Mouse (Mus musculus) liver, embryonic 12.5 days (tissue): ENCODE data around the gene Ddr1. TPM values are rescaled to one million over a fixed set of nuclear protein-coding genes. Genes with fewer than 3 reads are reported as not detected.

Source experiments
- ATAC-seq: fragments of 200-750 bp; cut with Nextera tagmentation; 2 replicates; pipeline ENCODE4 v1.8.0; 2017; ENCODE audit warnings: moderate number of reproducible peaks, mild to moderate bottlenecking, moderate library complexity
- H3K27ac ChIP-seq: fragments of 300-500 bp; sonication (generic); 2 replicates; pipeline ENCODE4 v1.5.1; 2016; ENCODE audit warnings: mild to moderate bottlenecking
- H3K27me3 ChIP-seq: fragments of 300-500 bp; sonication (generic); replicated peaks from 2 replicates; pipeline ENCODE4 v1.6.1; 2016; ENCODE audit warnings: mild to moderate bottlenecking, moderate library complexity
- H3K36me3 ChIP-seq: fragments of 300-500 bp; sonication (generic); 2 replicates; pipeline ENCODE4 v1.6.1; 2016; ENCODE audit warnings: mild to moderate bottlenecking, moderate library complexity
- H3K4me1 ChIP-seq: fragments of 300-500 bp; sonication (generic); 2 replicates; pipeline ENCODE4 v1.6.1; 2016
- H3K4me2 ChIP-seq: fragments of 300-500 bp; sonication (generic); 2 replicates; pipeline ENCODE4 v1.6.1; 2016; ENCODE audit warnings: mild to moderate bottlenecking, moderate library complexity
- H3K4me3 ChIP-seq: fragments of 300-500 bp; sonication (generic); 2 replicates; pipeline ENCODE4 v1.5.1; 2016; ENCODE audit warnings: mild to moderate bottlenecking, moderate library complexity
- H3K9ac ChIP-seq: fragments of 300-500 bp; sonication (generic); 2 replicates; pipeline ENCODE4 v1.6.1; 2016; ENCODE audit warnings: mild to moderate bottlenecking, moderate library complexity
- H3K9me3 ChIP-seq: fragments of 300-500 bp; sonication (generic); replicated peaks from 2 replicates; pipeline ENCODE4 v1.6.1; 2016; ENCODE audit warnings: mild to moderate bottlenecking, moderate library complexity
- WGBS: fragments of 180-500 bp; shearing (Covaris S2); methylation state at CpG from one replicate; pipeline ENCODE4 v1.1.7; 2016; ENCODE audit not compliant: insufficient replicate concordance; 5-methylcytosine and 5-hydroxymethylcytosine counted together
- polyA plus RNA-seq: library from polyadenylated mRNA; unstranded; fragments of >200 nt; fragmentation: Nextera tagmentation; extraction: Ambion mirVana; gene quantifications from 2 replicates; pipeline ENCODE4 v1.2.1, GENCODE M21; 2016

Gene Ddr1
- polyA plus RNA-seq, 1 experiment from 2014 or later: 6.1 TPM

DNA sequence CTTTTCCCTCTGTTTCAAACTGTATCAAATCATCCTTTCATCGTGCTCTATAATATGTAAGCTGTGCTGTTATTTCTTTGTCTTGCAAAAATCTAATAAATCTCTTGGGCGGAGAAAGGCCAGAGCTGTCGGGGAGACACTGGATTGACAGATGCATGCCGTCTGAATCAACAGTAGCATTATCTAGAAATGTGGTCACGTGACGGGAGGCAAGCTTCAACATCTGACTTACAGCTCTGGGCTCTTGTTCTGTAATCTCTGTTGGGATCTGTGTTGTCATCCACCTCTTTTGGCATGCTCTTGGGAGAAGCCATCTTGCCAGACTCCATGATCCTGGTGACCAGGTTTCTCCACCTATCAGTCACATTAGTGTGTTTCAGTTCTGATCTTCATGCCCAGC is 12.7 kb upstream of the Ddr1 start:
- no peak overlapping the region for H3K9ac ChIP-seq
- no peak overlapping the region for H3K27ac ChIP-seq
- WGBS: 59% methylated on average over 6 of the region's 6 CpGs
- ATAC-seq: no peak
- no peaks in the 10 kb centered on the region for H3K9me3 ChIP-seq
- peaks cover 31% of the 10 kb centered on the region for H3K27me3 ChIP-seq
- no peak overlapping the region for H3K4me3 ChIP-seq
- H3K4me2 ChIP-seq: no peak overlapping the region
- H3K36me3 ChIP-seq: no peaks in the 10 kb centered on the region
- H3K4me1 ChIP-seq: no peaks in the 10 kb centered on the region

DNA sequence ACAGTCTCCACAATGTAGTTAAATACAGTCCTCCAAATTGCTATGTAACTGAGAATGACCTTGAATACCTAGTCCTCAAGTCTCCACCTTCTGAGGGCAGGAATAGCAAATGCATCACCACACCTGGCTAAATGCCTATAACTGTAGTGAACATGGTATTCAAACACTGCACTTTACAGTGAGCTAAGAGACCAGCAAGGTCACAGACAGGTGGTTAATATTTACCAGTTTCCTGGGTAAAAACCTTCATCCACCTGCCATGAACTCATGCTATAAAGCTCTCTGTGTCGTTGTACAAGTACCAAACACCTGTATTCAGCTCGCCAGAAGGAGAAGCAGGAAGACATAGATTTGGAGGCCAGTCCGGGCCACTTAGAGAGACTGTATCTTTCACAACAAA is 11.7 kb upstream of the Ddr1 start:
- H3K4me3 ChIP-seq: no peak overlapping the region
- H3K27ac ChIP-seq: no peak overlapping the region
- H3K36me3 ChIP-seq: no peaks in the 10 kb centered on the region
- ATAC-seq: no peak
- no peaks in the 10 kb centered on the region for H3K4me1 ChIP-seq
- 54% methylated on average over 3 of the region's 3 CpGs for WGBS
- H3K9ac ChIP-seq: no peak overlapping the region
- peaks cover 21% of the 10 kb centered on the region for H3K27me3 ChIP-seq
- H3K9me3 ChIP-seq: no peaks in the 10 kb centered on the region
- H3K4me2 ChIP-seq: no peak overlapping the region

DNA sequence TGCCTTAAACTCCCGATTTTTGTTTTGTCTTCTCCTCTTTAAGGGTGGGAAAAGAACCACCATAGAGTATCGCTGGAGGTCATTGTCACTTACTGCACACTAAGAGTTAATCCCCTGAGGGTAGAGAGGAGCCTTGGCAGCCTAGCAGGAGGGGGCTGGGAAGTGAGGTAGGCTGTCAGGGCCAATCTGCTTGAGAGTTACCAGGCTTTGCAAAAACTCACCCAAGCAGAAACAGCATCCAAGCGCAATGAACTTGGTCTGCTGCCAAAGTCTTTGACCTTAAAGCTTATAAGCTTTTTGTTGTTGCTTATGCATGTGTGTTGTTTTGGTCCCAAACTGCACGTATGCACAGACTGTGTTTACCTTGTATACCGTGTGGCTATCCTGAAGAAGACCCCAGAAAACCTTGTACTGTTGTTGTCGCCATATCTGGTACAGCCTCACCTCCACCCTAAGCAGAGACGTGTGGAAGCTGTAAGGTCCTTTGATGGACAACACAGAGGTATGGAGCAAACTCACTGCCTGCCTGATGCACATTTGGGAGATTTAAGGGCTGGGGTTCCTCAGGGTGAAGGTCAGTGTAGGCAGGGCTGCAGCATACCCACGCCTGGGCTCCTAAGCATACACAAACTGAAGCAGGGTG is 6.4 kb upstream of the Ddr1 start:
- Histone ChIP-seq H3K4me1 (no peaks in the 10 kb centered on the region), H3K4me2 (no peak overlapping the region), H3K27ac (no peak overlapping the region), H3K9me3 (no peaks in the 10 kb centered on the region), H3K36me3 (no peaks in the 10 kb centered on the region), H3K4me3 (no peak overlapping the region), H3K9ac (no peak overlapping the region), H3K27me3 (peaks cover 6% of the 10 kb centered on the region)
- 36% methylated on average over 8 of the region's 8 CpGs for WGBS
- ATAC-seq: no peak

DNA sequence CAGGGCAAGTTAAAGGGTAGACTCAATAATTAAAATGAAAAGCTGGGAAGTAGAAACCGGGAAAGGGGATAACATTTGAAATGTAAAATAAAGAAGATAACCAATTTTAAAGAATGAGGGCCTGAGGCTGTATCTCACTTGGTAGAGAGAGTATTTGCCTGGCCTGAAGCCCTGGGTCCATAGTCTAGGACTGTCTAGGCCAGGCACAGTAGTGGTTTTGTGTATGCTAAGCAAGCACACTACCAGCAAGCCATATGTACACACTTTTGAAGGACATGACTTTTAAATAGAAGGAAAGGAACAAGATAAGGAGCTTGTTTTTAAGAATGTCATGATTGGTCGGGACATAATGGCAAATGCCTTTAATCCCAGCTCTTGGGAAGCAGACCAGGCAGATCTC is 4.2 kb upstream of the Ddr1 start:
- Histone ChIP-seq H3K4me3 (no peak overlapping the region), H3K4me2 (no peak overlapping the region), H3K9me3 (no peaks in the 10 kb centered on the region), H3K9ac (no peak overlapping the region), H3K36me3 (no peaks in the 10 kb centered on the region), H3K27ac (no peak overlapping the region), H3K27me3 (peaks cover 28% of the 10 kb centered on the region), H3K4me1 (peaks cover 6% of the 10 kb centered on the region; the same call in 1 of the 2 replicates)
- no peak for ATAC-seq
- 48% methylated on average over 2 of the region's 2 CpGs for WGBS

DNA sequence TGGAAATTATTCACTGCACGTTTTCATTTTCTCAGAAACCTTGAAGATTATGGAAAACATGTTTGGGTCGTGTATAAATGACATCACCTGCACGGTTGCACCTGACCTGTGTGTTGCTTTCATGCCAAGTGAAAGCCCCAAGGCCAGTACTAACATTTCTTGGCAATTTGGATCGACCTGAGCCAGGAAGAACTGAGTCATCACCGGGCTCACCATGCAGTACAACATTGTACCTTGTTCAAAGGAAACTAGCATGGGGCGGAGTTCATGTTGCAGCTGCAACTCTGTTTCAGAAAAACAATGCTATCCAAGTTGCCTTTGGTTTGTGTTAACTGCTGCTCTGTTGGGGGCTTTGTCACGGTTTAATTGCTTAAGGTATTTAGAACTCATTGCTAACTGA is 3.5 kb upstream of the Ddr1 start:
- Histone ChIP-seq H3K27me3 (peaks cover 35% of the 10 kb centered on the region), H3K4me2 (no peak overlapping the region), H3K4me3 (no peak overlapping the region), H3K27ac (no peak overlapping the region), H3K9ac (no peak overlapping the region), H3K9me3 (no peaks in the 10 kb centered on the region), H3K36me3 (no peaks in the 10 kb centered on the region), H3K4me1 (peaks cover 6% of the 10 kb centered on the region; the same call in 1 of the 2 replicates)
- WGBS: 52% methylated on average over 7 of the region's 7 CpGs
- no peak for ATAC-seq

DNA sequence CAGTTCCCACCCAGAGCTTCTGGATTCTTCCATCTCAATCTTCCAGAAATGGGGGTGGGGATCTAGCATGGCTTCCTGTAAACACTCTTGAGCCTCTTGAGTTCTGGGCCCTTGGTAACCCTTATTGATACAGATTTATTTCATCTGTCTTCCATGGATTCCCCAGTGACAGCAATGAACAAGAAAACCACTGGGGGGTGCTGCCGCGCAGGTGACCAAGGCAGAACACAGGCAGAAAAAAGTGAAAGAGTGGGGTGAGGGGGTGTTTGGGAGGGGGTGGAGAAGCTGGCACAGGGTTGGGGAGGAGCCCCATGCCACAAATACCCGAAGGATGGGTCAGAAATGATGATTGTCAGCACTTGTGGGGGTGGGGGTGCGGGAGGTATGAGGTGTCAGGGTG is 1.4 kb upstream of the Ddr1 start:
- H3K9ac ChIP-seq: no peak overlapping the region
- 15% methylated on average over 4 of the region's 4 CpGs for WGBS
- no peak overlapping the region for H3K27ac ChIP-seq
- no peaks in the 10 kb centered on the region for H3K36me3 ChIP-seq
- H3K4me2 ChIP-seq: no peak overlapping the region
- peaks cover 7% of the 10 kb centered on the region for H3K4me1 ChIP-seq
- H3K4me3 ChIP-seq: no peak overlapping the region
- no peaks in the 10 kb centered on the region for H3K9me3 ChIP-seq
- no peak for ATAC-seq
- H3K27me3 ChIP-seq: peaks cover 56% of the 10 kb centered on the region

DNA sequence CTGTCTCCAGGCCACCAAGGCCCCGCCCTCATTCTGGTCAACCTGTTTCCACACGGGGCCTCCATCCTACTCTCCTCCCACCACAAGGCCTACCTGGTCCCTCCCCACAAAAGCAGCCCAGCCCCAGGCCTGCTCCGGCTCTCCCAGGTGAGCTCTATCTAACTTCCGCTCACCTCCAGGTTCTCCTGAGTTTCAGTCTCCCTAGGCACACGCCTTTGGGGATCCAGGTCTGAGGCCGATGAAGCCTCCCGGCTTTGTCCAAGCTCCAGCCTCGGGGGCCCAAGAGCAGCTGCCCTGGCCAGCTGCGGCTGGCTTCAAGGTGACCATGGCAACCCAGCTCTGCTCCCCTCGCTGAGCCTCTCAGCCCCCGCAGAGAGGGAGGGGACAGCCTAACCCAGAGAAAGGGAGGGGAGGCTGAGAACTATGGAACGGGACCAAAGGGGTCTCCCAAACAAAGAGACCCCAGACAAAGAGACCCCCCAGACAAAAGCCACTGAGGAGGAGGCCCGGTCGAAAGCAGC is 610 bp downstream of the Ddr1 start:
- no peak for ATAC-seq
- peaks cover 19% of the 10 kb centered on the region for H3K4me1 ChIP-seq
- H3K27me3 ChIP-seq: peaks cover 76% of the 10 kb centered on the region
- H3K9me3 ChIP-seq: no peaks in the 10 kb centered on the region
- H3K36me3 ChIP-seq: no peaks in the 10 kb centered on the region
- WGBS: 7% methylated on average over 14 of the region's 14 CpGs
- no peak overlapping the region for H3K27ac ChIP-seq
- peak overlapping the region; percentile 32 for H3K4me2 ChIP-seq
- no peak overlapping the region for H3K9ac ChIP-seq
- no peak overlapping the region for H3K4me3 ChIP-seq

DNA sequence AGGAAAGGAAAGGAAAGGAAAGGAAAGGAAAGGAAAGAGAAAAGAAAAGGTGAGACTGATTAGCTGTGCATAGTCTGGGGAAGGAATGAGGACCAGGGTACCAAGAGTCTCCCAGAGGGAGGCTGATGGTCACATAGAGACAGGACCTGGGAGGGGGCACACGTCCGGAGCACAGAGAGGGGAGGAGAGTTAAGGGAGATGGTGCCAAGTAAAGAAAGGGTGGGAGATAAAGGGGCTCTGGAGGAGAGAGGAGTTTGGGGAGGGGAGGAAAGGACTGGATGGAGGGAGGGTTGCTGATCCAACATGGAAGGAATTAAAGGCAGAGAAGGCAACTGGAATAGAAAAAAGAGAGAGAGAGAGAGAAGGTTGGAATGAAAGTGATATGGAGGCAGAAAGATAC is 1.4 kb downstream of the Ddr1 start:
- Histone ChIP-seq H3K9ac (no peak overlapping the region), H3K4me3 (no peak overlapping the region), H3K4me2 (no peak overlapping the region), H3K27ac (no peak overlapping the region), H3K9me3 (no peaks in the 10 kb centered on the region), H3K36me3 (no peaks in the 10 kb centered on the region), H3K27me3 (peaks cover 84% of the 10 kb centered on the region), H3K4me1 (peaks cover 19% of the 10 kb centered on the region)
- WGBS: 12% methylated on average over 2 of the region's 2 CpGs
- ATAC-seq: no peak

DNA sequence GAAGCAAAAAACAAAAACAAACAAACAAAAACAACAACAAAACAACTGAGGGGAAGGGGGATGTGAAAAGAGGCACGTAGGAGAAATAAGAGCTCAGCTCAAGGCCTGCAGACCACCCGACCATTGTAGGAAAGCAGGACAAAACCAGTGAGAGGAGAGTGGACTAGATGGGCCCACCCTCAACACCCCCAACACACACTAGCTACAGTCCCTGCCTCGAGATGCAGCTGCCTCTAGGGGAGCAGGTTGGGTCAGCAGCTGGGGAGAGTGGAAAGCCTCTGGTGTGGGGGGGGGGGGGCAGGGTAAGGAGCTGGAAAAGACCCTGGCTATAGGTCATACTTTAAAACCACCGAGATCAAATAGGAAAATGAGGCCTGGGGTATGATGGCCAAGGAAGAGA is 1.8 kb downstream of the Ddr1 start:
- H3K4me1 ChIP-seq: peaks cover 19% of the 10 kb centered on the region
- no peak overlapping the region; the same call in 1 of the 2 replicates for H3K4me2 ChIP-seq
- 27% methylated on average over 4 of the region's 4 CpGs for WGBS

DNA sequence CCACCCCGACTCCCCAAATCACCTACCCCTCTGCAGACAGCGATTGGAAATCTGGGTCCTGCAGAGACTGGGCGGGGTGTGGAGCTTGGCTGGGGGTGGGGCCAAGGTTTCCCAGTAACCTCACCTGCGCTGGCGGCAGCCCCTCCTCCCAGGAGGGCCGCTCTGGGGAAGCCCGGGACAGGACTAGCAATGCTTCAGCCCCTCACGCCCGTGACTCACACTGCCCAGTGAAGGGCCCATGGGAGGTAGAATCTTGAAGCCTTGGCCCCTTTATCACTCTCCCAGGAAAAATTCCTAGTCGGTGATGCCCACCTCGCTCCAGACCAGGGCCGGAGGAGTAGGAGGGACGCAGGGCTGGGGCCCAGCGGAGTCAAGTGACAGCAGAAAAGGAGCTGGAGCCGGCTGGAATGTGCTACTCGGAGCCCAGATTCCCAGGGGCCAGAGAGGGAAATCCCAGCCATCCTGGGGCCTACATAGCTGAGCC is 2.4 kb downstream of the Ddr1 start:
- 11% methylated on average over 16 of the region's 16 CpGs for whole genome bisulfite sequencing
- peaks cover 94% of the 10 kb centered on the region for H3K27me3 ChIP-seq
- H3K4me2 ChIP-seq: peak overlapping the region; percentile 71
- no peak for ATAC-seq
- H3K9me3 ChIP-seq: no peaks in the 10 kb centered on the region
- H3K4me3 ChIP-seq: peak overlapping the region; percentile 20; the same call in 1 of the 2 replicates
- H3K4me1 ChIP-seq: peaks cover 19% of the 10 kb centered on the region
- no peaks in the 10 kb centered on the region for H3K36me3 ChIP-seq
- H3K27ac ChIP-seq: 0 out of 2 replicates have a peak overlapping the region, but pooled peaks have one; percentile 29
- H3K9ac ChIP-seq: no peak overlapping the region

More for the DNA sequence above, 1.8 kb downstream of the Ddr1 start:
- Histone ChIP-seq H3K27ac (no peak overlapping the region), H3K27me3 (peaks cover 88% of the 10 kb centered on the region), H3K36me3 (no peaks in the 10 kb centered on the region), H3K9ac (no peak overlapping the region), H3K4me3 (no peak overlapping the region), H3K9me3 (no peaks in the 10 kb centered on the region)
- no peak for ATAC-seq

DNA sequence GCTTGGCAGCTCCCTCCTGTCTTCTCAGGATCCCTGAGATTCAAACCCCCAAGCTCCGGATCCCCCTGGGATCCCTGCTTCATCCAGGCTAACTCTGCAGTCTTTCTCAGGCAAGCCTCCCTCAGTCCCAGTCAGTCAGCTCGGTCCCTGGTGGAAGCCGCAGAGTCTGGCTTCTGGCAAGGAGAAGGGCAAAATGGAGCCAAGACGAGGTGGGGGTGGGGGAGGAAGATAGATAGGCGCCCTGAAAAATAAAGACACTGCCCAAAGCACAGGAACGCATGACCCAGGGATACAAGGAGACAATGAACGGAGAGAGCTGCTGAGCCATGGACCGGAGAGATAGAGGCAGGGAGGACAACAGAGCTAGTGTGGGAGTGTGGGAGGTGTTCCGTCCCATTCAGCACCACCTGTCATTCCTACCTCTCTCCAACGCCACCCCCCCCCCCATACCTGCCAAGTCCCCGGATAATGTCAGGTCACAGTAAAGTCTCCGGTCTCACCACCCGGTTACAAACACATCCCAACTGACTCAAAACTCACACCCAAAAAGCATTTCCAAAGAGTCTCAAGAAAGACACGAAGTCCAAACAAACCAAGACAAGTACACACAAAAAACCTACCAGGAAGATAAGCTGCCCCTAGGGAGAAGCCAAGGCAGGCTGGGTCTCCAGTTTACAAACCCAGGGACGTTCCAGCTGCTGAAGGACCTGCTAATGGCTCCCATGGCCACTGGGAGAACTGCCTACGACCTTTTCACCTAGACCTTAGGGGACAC is 3.0 kb downstream of the Ddr1 start:
- Histone ChIP-seq H3K27ac (peak overlapping the region; percentile 54), H3K9ac (0 out of 2 replicates have a peak overlapping the region, but pooled peaks have one; percentile 41), H3K27me3 (peaks cover 100% of the 10 kb centered on the region), H3K4me2 (peak overlapping the region; percentile 71), H3K4me1 (peaks cover 19% of the 10 kb centered on the region), H3K36me3 (no peaks in the 10 kb centered on the region), H3K9me3 (no peaks in the 10 kb centered on the region), H3K4me3 (peak overlapping the region; percentile 53)
- no peak for ATAC-seq
- 2% methylated on average over 16 of the region's 16 CpGs for WGBS

DNA sequence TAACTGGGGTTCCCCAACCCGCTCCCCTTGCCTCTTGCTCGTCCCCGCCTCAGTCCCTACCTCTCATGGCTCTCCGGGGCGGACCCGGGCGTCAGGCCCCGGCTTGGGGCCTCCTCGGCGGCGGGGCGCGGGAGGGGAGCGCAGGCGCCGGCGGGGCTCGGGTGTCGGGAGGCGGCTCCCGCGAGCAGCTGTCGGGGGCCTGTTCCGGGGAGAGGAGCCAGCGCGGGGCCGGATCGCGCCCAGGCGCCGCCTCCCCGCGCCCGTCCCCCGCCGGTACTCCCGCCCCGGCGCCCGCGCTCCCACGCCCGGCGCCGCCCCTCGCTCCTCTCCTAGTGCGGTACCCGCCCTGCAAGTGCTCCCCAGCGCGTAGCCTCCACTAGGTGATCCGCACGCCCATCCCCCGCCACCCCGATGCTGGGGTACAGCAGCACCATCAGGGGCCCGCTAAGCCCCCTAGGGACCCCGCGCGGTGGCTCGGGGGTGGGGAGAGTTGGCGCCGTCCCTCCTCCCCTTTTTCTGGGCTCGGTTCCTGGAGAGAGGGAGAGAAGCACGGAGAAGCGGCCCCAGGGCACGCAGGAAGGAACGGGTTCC is 4.0 kb downstream of the Ddr1 start:
- H3K27me3 ChIP-seq: peaks cover 98% of the 10 kb centered on the region
- H3K4me2 ChIP-seq: peak overlapping the region; percentile 71
- peak overlapping the region; percentile 41 for H3K9ac ChIP-seq
- H3K27ac ChIP-seq: peak overlapping the region; percentile 54; the same call in 1 of the 2 replicates
- peak overlapping the region; percentile 53 for H3K4me3 ChIP-seq
- H3K9me3 ChIP-seq: no peaks in the 10 kb centered on the region
- 2% methylated on average over 44 of the region's 66 CpGs for WGBS
- peaks cover 19% of the 10 kb centered on the region for H3K4me1 ChIP-seq
- peak; percentile 50 for ATAC-seq
- H3K36me3 ChIP-seq: no peaks in the 10 kb centered on the region; the same call in 1 of the 2 replicates
